Mouse (Mus musculus) spleen, adult 2 months (tissue): ENCODE results near the gene Sec24a. TPM values are rescaled to one million over a fixed set of nuclear protein-coding genes. Genes with fewer than 3 reads are reported as not detected.

Source experiments
- DNase-seq, 2 experiments: peaks; one replicate each; pipeline versions ENCODE4 v3.0.0 to v3.0.0-alpha.2; 2012 to 2021; ENCODE audit warnings: low spot score in 2 of 2, low read depth in 1 of 2
- H3K27ac ChIP-seq: fragments of 200-500 bp; 2 replicates; pipeline ENCODE4 v1.5.1; 2012; ENCODE audit warnings: low read length, inconsistent platforms; ENCODE audit not compliant: insufficient read depth
- H3K27me3 ChIP-seq: fragments of 200-500 bp; 2 replicates; pipeline ENCODE4 v1.6.1; 2012; ENCODE audit warnings: mild to moderate bottlenecking, moderate library complexity, low read length, inconsistent platforms; ENCODE audit not compliant: control insufficient read depth, insufficient read depth
- H3K36me3 ChIP-seq: fragments of 200-500 bp; 2 replicates; pipeline ENCODE4 v1.6.1; 2012; ENCODE audit warnings: mild to moderate bottlenecking, low read length, inconsistent platforms; ENCODE audit not compliant: control insufficient read depth, insufficient read depth
- H3K4me1 ChIP-seq: fragments of 200-500 bp; 2 replicates; pipeline ENCODE4 v1.6.1; 2011; ENCODE audit warnings: inconsistent platforms; ENCODE audit not compliant: control insufficient read depth, insufficient read depth, insufficient read length
- H3K4me3 ChIP-seq: fragments of 200-500 bp; 2 replicates; pipeline ENCODE4 v1.5.1; 2011; ENCODE audit warnings: mild to moderate bottlenecking, inconsistent platforms; ENCODE audit not compliant: insufficient read depth, insufficient read length; ENCODE audit errors: extremely low read depth
- POLR2A ChIP-seq: fragments of 200-500 bp; IDR thresholded peaks from 2 replicates; pipeline ENCODE4 v1.6.1; 2011; ENCODE audit warnings: low read depth, low read length, inconsistent platforms
- WGBS: fragments of 180-500 bp; shearing (Covaris S2); methylation state at CpG from one replicate; pipeline ENCODE4 v1.1.7; 2018; 5-methylcytosine and 5-hydroxymethylcytosine counted together
- polyA plus RNA-seq: library from polyadenylated mRNA; depleted of rRNA; stranded (reverse); fragments of >200 nt; gene quantifications from 2 replicates; pipeline ENCODE4 v1.2.3, GENCODE M21; 2012; rRNA removed

Sec24a gene
- polyA plus RNA-seq, 1 experiment, result 10.0 TPM

GRCm38 (mm10) chr11:51643202-51643601 lies 120.2 kb downstream of the Sec24a start:
- TF ChIP-seq POLR2A, result no peak
- H3K27me3 ChIP-seq, result no peaks in the 10 kb centered on the region
- no peak overlapping the region for H3K4me3 ChIP-seq
- no peak overlapping the region for H3K27ac ChIP-seq
- peaks cover 6% of the 10 kb centered on the region for H3K36me3 ChIP-seq
- peaks cover 39% of the 10 kb centered on the region for H3K4me1 ChIP-seq
- WGBS, result 70% methylated on average over 9 of the region's 9 CpGs
- DNase-seq, result no peak

Other genes with a start within 250 kb of the Sec24a start
- gene Phykpl, start 178.9 kb downstream of the Sec24a start, polyA plus RNA-seq, result 13.2 and 20.5 TPM in 2 replicates
- gene Hnrnpab, start 156.8 kb downstream of the Sec24a start, polyA plus RNA-seq, result 146 and 314 TPM in 2 replicates
- gene Nhp2, start 143.9 kb downstream of the Sec24a start, polyA plus RNA-seq, result 34.3 and 41.2 TPM in 2 replicates
- gene Rmnd5b, start 127.7 kb downstream of the Sec24a start, polyA plus RNA-seq, result 71.2 and 87.4 TPM in 2 replicates
- gene N4bp3, start 112.8 kb downstream of the Sec24a start, polyA plus RNA-seq, result 11.3 and 14.7 TPM in 2 replicates
- 3.4 and 5.0 TPM in 2 replicates for gene D930048N14Rik, start 112.7 kb downstream of the Sec24a start, polyA plus RNA-seq
- gene 0610009B22Rik, start 74.8 kb downstream of the Sec24a start, polyA plus RNA-seq, result 2.4 and 2.9 TPM in 2 replicates
- gene Sar1b, start 53 bp upstream of the Sec24a start, polyA plus RNA-seq, result 4.5 and 5.4 TPM in 2 replicates
- gene Jade2, start 94.0 kb upstream of the Sec24a start, polyA plus RNA-seq, result 24.8 and 27.2 TPM in 2 replicates
- 22.7 TPM in 2 replicates for gene Cdkn2aipnl, start 204.0 kb upstream of the Sec24a start, polyA plus RNA-seq
- gene Ube2b, start 237.1 kb upstream of the Sec24a start, polyA plus RNA-seq, result 26.6 and 28.6 TPM in 2 replicates
- gene Cdkl3, start 240.6 kb upstream of the Sec24a start, polyA plus RNA-seq, result 1.3 and 1.4 TPM in 2 replicates